Mouse (Mus musculus): Measurements from ENCODE around the gene Atf6b. TPM values are rescaled to one million over a fixed set of nuclear protein-coding genes. Genes with fewer than 3 reads are reported as not detected.
A peak's percentile ranks its signal among the peaks of the same experiment; 100 is the strongest.

Atf6b gene
- polyA plus RNA-seq, 1 experiment from 2014 or later: 62.0 TPM

DNA sequence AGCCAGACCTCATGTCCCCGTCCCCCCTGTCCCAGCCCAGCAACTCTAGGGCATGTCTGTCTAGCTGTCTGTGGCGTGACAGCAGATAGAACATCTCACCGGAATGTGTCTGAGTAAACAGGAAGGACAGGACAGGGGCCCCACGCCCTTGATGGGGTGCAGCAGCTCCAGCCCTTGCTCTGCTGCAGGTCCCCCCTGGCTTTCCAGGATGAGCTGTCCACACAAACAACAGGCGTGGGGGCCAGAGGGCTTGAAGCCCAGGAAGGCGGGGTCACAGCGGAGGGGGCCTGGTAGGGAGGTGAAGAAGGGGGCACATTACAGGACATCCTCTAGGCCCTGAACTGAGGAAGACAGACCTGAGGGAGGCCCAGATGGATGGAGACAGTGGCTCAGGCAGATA, 8.2 kb downstream of the Atf6b start:
- H3K4me2 ChIP-seq (ENCODE audit: low read length): no peak overlapping the region
- H3K27ac ChIP-seq: no peak overlapping the region
- no peaks in the 10 kb centered on the region; the same call in 1 of the 2 replicates for H3K27me3 ChIP-seq (ENCODE audit: insufficient read depth, low read length)
- H3K9ac ChIP-seq (ENCODE audit: low read depth, low read length): no peak overlapping the region
- H3K4me3 ChIP-seq (replicated peaks; ENCODE audit: low read depth, low read length): no peak overlapping the region
- peaks cover 30% of the 10 kb centered on the region for H3K36me3 ChIP-seq (ENCODE audit: insufficient read depth, low read length)
- H3K4me1 ChIP-seq (replicated peaks; ENCODE audit: insufficient read depth, low read length): 0 out of 2 replicates have a peak, but pooled peaks cover 3% of the 10 kb centered on the region
- DNase-seq (ENCODE audit: low spot score) (no peak), ATAC-seq (replicated peaks; ENCODE audit: low FRiP score, low read depth) (0 out of 2 replicates have a peak, but pooled peaks have one; percentile 1)
- no peaks in the 10 kb centered on the region for H3K9me3 ChIP-seq (replicated peaks; ENCODE audit: low read length)
- TF ChIP-seq CTCF (IDR thresholded peaks at IDR 0.05; ENCODE audit: low read depth): no peak
- 45% methylated on average over 7 of the region's 7 CpGs for WGBS

DNA sequence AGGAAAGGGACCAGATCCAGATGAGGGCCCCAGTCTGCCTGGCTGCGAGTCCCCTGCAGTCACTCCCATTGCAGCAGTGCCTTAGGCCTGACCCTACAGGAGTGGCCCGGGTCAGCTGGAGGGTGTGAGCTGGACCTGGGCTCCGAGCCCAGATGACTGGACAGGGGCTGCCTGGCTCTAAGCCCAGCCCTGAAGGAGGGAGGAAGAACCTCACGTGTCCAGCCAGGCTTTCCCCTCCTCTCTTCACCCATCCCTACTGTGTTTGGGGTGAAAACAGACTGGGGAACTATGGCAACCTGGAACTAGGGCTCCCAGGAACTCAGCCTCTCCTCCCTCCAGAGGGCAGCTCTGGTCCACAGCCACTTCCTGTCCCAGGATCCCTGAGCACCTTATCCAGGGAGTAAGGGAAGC, 8.6 kb downstream of the Atf6b start:
- Histone ChIP-seq H3K36me3 (ENCODE audit: insufficient read depth, low read length) (peaks cover 26% of the 10 kb centered on the region), H3K27ac (no peak overlapping the region), H3K9me3 (replicated peaks; ENCODE audit: low read length) (no peaks in the 10 kb centered on the region), H3K4me2 (ENCODE audit: low read length) (no peak overlapping the region), H3K27me3 (ENCODE audit: insufficient read depth, low read length) (no peaks in the 10 kb centered on the region; the same call in 1 of the 2 replicates), H3K4me1 (replicated peaks; ENCODE audit: insufficient read depth, low read length) (0 out of 2 replicates have a peak, but pooled peaks cover 7% of the 10 kb centered on the region), H3K4me3 (replicated peaks; ENCODE audit: low read depth, low read length) (no peak overlapping the region), H3K9ac (ENCODE audit: low read depth, low read length) (no peak overlapping the region)
- 0 out of 2 replicates have a peak, but pooled peaks have one; percentile 30 for TF ChIP-seq CTCF (IDR thresholded peaks at IDR 0.05; ENCODE audit: low read depth)
- DNase-seq (ENCODE audit: low spot score) (peak; percentile 86), ATAC-seq (replicated peaks; ENCODE audit: low FRiP score, low read depth) (peak; percentile 62)
- WGBS: 52% methylated on average over 4 of the region's 4 CpGs

DNA sequence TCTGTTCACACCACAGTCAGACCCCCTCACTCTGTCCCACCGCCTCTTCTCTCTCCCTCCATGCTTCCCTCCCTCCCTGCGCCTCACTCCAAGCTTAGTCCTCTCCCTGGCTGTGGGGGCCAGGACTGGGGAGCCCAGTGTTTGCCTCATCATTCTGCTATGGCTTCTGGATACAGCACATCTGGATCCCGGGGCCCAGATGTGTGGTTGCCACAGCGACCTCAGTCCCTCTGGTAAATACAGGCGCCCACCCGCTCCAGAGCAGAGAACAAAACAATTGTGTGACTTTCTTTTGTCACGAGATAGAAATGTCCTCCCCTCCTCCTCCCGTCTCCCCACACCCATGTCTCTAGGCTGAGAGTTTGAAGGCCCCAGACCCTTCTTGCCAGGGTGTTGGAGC, 9.7 kb downstream of the Atf6b start:
- no peak overlapping the region for H3K4me3 ChIP-seq (replicated peaks; ENCODE audit: low read depth, low read length)
- 59% methylated on average over 8 of the region's 8 CpGs for WGBS
- peaks cover 17% of the 10 kb centered on the region; the same call in 1 of the 2 replicates for H3K4me1 ChIP-seq (replicated peaks; ENCODE audit: insufficient read depth, low read length)
- H3K4me2 ChIP-seq (ENCODE audit: low read length): no peak overlapping the region
- H3K27ac ChIP-seq: no peak overlapping the region
- no peak for ATAC-seq (replicated peaks; ENCODE audit: low FRiP score, low read depth)
- no peak overlapping the region for H3K9ac ChIP-seq (ENCODE audit: low read depth, low read length)
- no peak for DNase-seq (ENCODE audit: low spot score)
- no peaks in the 10 kb centered on the region; the same call in 1 of the 2 replicates for H3K27me3 ChIP-seq (ENCODE audit: insufficient read depth, low read length)
- no peak for TF ChIP-seq CTCF (IDR thresholded peaks at IDR 0.05; ENCODE audit: low read depth)
- H3K36me3 ChIP-seq (ENCODE audit: insufficient read depth, low read length): peaks cover 16% of the 10 kb centered on the region
- no peaks in the 10 kb centered on the region for H3K9me3 ChIP-seq (replicated peaks; ENCODE audit: low read length)

DNA sequence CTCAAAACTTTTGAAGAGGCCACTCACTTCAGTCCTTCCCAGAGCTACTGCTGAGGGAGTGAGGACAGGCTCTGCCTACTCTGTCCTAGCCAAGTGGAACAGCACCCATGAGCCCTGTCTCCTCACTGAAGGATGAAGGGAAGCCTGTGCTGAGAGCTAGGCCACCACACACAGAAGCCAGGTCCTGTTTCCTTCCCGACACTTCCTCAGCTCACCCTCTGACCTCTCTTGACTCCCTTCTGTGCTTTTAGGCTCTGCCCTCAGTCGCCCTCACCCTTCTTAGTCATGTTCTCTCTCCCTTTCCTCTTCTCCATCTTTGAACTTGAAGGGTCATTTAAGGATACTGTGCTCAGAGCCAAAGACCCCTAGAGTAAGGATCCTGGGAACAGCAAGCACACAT, 10.3 kb downstream of the Atf6b start:
- Histone ChIP-seq H3K4me1 (replicated peaks; ENCODE audit: insufficient read depth, low read length) (peaks cover 18% of the 10 kb centered on the region; the same call in 1 of the 2 replicates), H3K36me3 (ENCODE audit: insufficient read depth, low read length) (peaks cover 10% of the 10 kb centered on the region; the same call in 1 of the 2 replicates), H3K9ac (ENCODE audit: low read depth, low read length) (no peak overlapping the region), H3K27ac (no peak overlapping the region), H3K27me3 (ENCODE audit: insufficient read depth, low read length) (no peaks in the 10 kb centered on the region; the same call in 1 of the 2 replicates), H3K4me2 (ENCODE audit: low read length) (no peak overlapping the region), H3K9me3 (replicated peaks; ENCODE audit: low read length) (no peaks in the 10 kb centered on the region), H3K4me3 (replicated peaks; ENCODE audit: low read depth, low read length) (no peak overlapping the region)
- DNase-seq (ENCODE audit: low spot score) (no peak), ATAC-seq (replicated peaks; ENCODE audit: low FRiP score, low read depth) (no peak)
- 22% methylated on average over 2 of the region's 2 CpGs for WGBS
- TF ChIP-seq CTCF (IDR thresholded peaks at IDR 0.05; ENCODE audit: low read depth): no peak

DNA sequence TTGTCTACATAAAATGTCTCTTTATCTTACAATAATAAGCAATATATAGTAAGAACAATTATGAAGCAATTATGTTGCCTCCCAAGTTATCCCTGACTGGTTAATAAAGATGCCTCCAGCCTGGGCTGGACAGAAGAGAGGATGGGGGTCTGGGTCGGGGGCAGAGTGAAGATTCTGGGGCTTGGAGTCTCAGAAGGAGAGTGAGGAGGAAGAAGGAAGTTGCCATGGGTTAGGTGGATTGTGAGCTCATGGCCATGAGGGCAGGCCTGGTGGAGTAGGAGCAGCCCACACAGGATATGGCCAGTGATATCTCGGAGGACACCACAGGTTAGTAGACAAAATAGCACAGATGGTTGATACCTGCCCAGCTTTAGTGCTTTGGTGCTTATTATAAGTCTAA, 11.2 kb downstream of the Atf6b start:
- TF ChIP-seq CTCF (IDR thresholded peaks at IDR 0.05; ENCODE audit: low read depth): no peak
- Histone ChIP-seq H3K27ac (no peak overlapping the region), H3K9ac (ENCODE audit: low read depth, low read length) (no peak overlapping the region), H3K36me3 (ENCODE audit: insufficient read depth, low read length) (0 out of 2 replicates have a peak, but pooled peaks cover 3% of the 10 kb centered on the region), H3K4me3 (replicated peaks; ENCODE audit: low read depth, low read length) (no peak overlapping the region), H3K4me2 (ENCODE audit: low read length) (no peak overlapping the region), H3K4me1 (replicated peaks; ENCODE audit: insufficient read depth, low read length) (peaks cover 18% of the 10 kb centered on the region; the same call in 1 of the 2 replicates), H3K9me3 (replicated peaks; ENCODE audit: low read length) (no peaks in the 10 kb centered on the region), H3K27me3 (ENCODE audit: insufficient read depth, low read length) (no peaks in the 10 kb centered on the region; the same call in 1 of the 2 replicates)
- DNase-seq (ENCODE audit: low spot score): no peak
- no peak for ATAC-seq (replicated peaks; ENCODE audit: low FRiP score, low read depth)
- WGBS: 75% methylated on average over 2 of the region's 2 CpGs

DNA sequence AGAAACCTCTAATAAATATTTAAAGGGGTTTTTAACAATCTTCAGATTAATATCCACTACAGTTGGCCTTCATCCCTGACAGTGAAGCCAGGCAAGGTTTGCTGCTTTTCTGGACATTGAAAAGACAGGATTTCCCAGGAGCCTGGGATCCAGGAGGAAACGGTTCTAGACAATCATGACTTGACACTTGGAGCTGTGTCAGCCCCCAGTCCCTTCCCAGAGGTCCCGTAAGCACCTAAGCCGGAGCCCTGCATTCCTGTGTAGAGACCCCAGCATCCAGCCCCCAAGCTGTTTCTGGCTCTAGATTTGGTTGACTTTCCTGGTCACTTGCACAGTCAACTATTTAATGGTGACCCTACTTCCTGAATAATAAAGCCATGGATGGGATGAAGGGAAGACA, 11.6 kb downstream of the Atf6b start:
- DNase-seq (ENCODE audit: low spot score) (no peak), ATAC-seq (replicated peaks; ENCODE audit: low FRiP score, low read depth) (no peak)
- H3K4me2 ChIP-seq (ENCODE audit: low read length): no peak overlapping the region
- WGBS: 72% methylated on average over 3 of the region's 3 CpGs
- H3K27me3 ChIP-seq (ENCODE audit: insufficient read depth, low read length): no peaks in the 10 kb centered on the region; the same call in 1 of the 2 replicates
- peaks cover 18% of the 10 kb centered on the region; the same call in 1 of the 2 replicates for H3K4me1 ChIP-seq (replicated peaks; ENCODE audit: insufficient read depth, low read length)
- no peak overlapping the region for H3K27ac ChIP-seq
- no peaks in the 10 kb centered on the region for H3K9me3 ChIP-seq (replicated peaks; ENCODE audit: low read length)
- no peak overlapping the region for H3K4me3 ChIP-seq (replicated peaks; ENCODE audit: low read depth, low read length)
- TF ChIP-seq CTCF (IDR thresholded peaks at IDR 0.05; ENCODE audit: low read depth): no peak
- H3K9ac ChIP-seq (ENCODE audit: low read depth, low read length): no peak overlapping the region
- H3K36me3 ChIP-seq (ENCODE audit: insufficient read depth, low read length): no peaks in the 10 kb centered on the region

Data from kidney, postnatal 0 days (tissue).